Mouse (Mus musculus): ENCODE measurements around the gene Tmem266. TPM values are rescaled to one million over a fixed set of nuclear protein-coding genes. Genes with fewer than 3 reads are reported as not detected.

Tmem266 gene
- total and polyA plus RNA-seq, 2 experiments from 2014 or later, result 4.8 to 8.9 TPM

- WGBS, result 62% methylated on average over 3 of the region's 3 CpGs
- ATAC-seq, result no peak
Observed at GRCm38 (mm10) chr9:55368011-55368410, 41.3 kb downstream of the Tmem266 start.

GRCm38 (mm10) chr9:55371908-55372307 is 45.2 kb downstream of the Tmem266 start:
- 68% methylated on average over 7 of the region's 7 CpGs for WGBS
- H3K4me3 ChIP-seq (ENCODE audit: low read depth, low read length), result no peak overlapping the region
- no peak for TF ChIP-seq CTCF (IDR thresholded peaks at IDR 0.05; ENCODE audit: low read depth)

More at GRCm38 (mm10) chr9:55368011-55368410, 41.3 kb downstream of the Tmem266 start:
- no peak for TF ChIP-seq CTCF (IDR thresholded peaks at IDR 0.05; ENCODE audit: low read depth)
- no peak for DNase-seq
- H3K4me3 ChIP-seq (ENCODE audit: low read depth, low read length), result no peak overlapping the region
- no peaks in the 10 kb centered on the region for H3K36me3 ChIP-seq (ENCODE audit: insufficient read depth)
- no peaks in the 10 kb centered on the region for H3K27me3 ChIP-seq (ENCODE audit: insufficient read depth, low read length)
- H3K4me2 ChIP-seq (ENCODE audit: low read depth), result no peak overlapping the region
- H3K9me3 ChIP-seq (ENCODE audit: low read length), result no peaks in the 10 kb centered on the region
- no peaks in the 10 kb centered on the region for H3K4me1 ChIP-seq (ENCODE audit: insufficient read depth)
- H3K27ac ChIP-seq (ENCODE audit: low read depth, low read length), result no peak overlapping the region
- no peak overlapping the region for H3K9ac ChIP-seq

GRCm38 (mm10) chr9:55377603-55378250 is 51.0 kb downstream of the Tmem266 start:
- no peaks in the 10 kb centered on the region for H3K27me3 ChIP-seq (ENCODE audit: insufficient read depth, low read length)
- ATAC-seq, result no peak
- no peak overlapping the region for H3K27ac ChIP-seq (ENCODE audit: low read depth, low read length)
- H3K4me2 ChIP-seq (ENCODE audit: low read depth), result no peak overlapping the region
- 87% methylated on average over 10 of the region's 10 CpGs for WGBS
- TF ChIP-seq CTCF (IDR thresholded peaks at IDR 0.05; ENCODE audit: low read depth), result no peak
- no peak overlapping the region for H3K9ac ChIP-seq
- no peak overlapping the region for H3K4me3 ChIP-seq (ENCODE audit: low read depth, low read length)
- no peaks in the 10 kb centered on the region for H3K36me3 ChIP-seq (ENCODE audit: insufficient read depth)
- no peaks in the 10 kb centered on the region for H3K9me3 ChIP-seq (ENCODE audit: low read length)
- no peak for DNase-seq
- H3K4me1 ChIP-seq (ENCODE audit: insufficient read depth), result no peaks in the 10 kb centered on the region

More at GRCm38 (mm10) chr9:55371908-55372307, 45.2 kb downstream of the Tmem266 start:
- Histone ChIP-seq H3K4me2 (ENCODE audit: low read depth) (no peak overlapping the region), H3K4me1 (ENCODE audit: insufficient read depth) (no peaks in the 10 kb centered on the region), H3K36me3 (ENCODE audit: insufficient read depth) (no peaks in the 10 kb centered on the region), H3K27me3 (ENCODE audit: insufficient read depth, low read length) (no peaks in the 10 kb centered on the region), H3K9me3 (ENCODE audit: low read length) (no peaks in the 10 kb centered on the region), H3K27ac (ENCODE audit: low read depth, low read length) (no peak overlapping the region), H3K9ac (no peak overlapping the region)
- ATAC-seq (no peak), DNase-seq (no peak)

GRCm38 (mm10) chr9:55381456-55381855 is 54.7 kb downstream of the Tmem266 start:
- ATAC-seq (no peak), DNase-seq (no peak)
- Histone ChIP-seq H3K27me3 (ENCODE audit: insufficient read depth, low read length) (no peaks in the 10 kb centered on the region), H3K9ac (no peak overlapping the region), H3K36me3 (ENCODE audit: insufficient read depth) (no peaks in the 10 kb centered on the region), H3K9me3 (ENCODE audit: low read length) (no peaks in the 10 kb centered on the region), H3K4me2 (ENCODE audit: low read depth) (no peak overlapping the region), H3K4me1 (ENCODE audit: insufficient read depth) (no peaks in the 10 kb centered on the region), H3K27ac (ENCODE audit: low read depth, low read length) (no peak overlapping the region), H3K4me3 (ENCODE audit: low read depth, low read length) (no peak overlapping the region)
- 91% methylated on average over 4 of the region's 4 CpGs for WGBS
- no peak for TF ChIP-seq CTCF (IDR thresholded peaks at IDR 0.05; ENCODE audit: low read depth)

- peak; percentile 70 for TF ChIP-seq CTCF (IDR thresholded peaks at IDR 0.05; ENCODE audit: low read depth)
Observed at GRCm38 (mm10) chr9:55382441-55382840, 55.7 kb downstream of the Tmem266 start.

GRCm38 (mm10) chr9:55386117-55386516 is 59.4 kb downstream of the Tmem266 start:
- no peak overlapping the region for H3K9ac ChIP-seq
- DNase-seq, result no peak
- no peak overlapping the region for H3K4me3 ChIP-seq (ENCODE audit: low read depth, low read length)
- H3K9me3 ChIP-seq (ENCODE audit: low read length), result no peaks in the 10 kb centered on the region
- no peaks in the 10 kb centered on the region for H3K4me1 ChIP-seq (ENCODE audit: insufficient read depth)
- no peaks in the 10 kb centered on the region for H3K36me3 ChIP-seq (ENCODE audit: insufficient read depth)
- TF ChIP-seq CTCF (IDR thresholded peaks at IDR 0.05; ENCODE audit: low read depth), result no peak
- WGBS, result 89% methylated on average over 4 of the region's 4 CpGs
- ATAC-seq, result no peak
- H3K27ac ChIP-seq (ENCODE audit: low read depth, low read length), result no peak overlapping the region
- no peaks in the 10 kb centered on the region for H3K27me3 ChIP-seq (ENCODE audit: insufficient read depth, low read length)
- no peak overlapping the region for H3K4me2 ChIP-seq (ENCODE audit: low read depth)

More at GRCm38 (mm10) chr9:55382441-55382840, 55.7 kb downstream of the Tmem266 start:
- DNase-seq, result peak; percentile 11
- no peaks in the 10 kb centered on the region for H3K9me3 ChIP-seq (ENCODE audit: low read length)
- 32% methylated on average over 5 of the region's 5 CpGs for WGBS
- ATAC-seq, result no peak
- no peak overlapping the region for H3K4me3 ChIP-seq (ENCODE audit: low read depth, low read length)
- no peak overlapping the region for H3K9ac ChIP-seq
- no peaks in the 10 kb centered on the region for H3K27me3 ChIP-seq (ENCODE audit: insufficient read depth, low read length)
- no peaks in the 10 kb centered on the region for H3K4me1 ChIP-seq (ENCODE audit: insufficient read depth)
- H3K27ac ChIP-seq (ENCODE audit: low read depth, low read length), result no peak overlapping the region
- no peak overlapping the region for H3K4me2 ChIP-seq (ENCODE audit: low read depth)
- no peaks in the 10 kb centered on the region for H3K36me3 ChIP-seq (ENCODE audit: insufficient read depth)

GRCm38 (mm10) chr9:55387862-55388505 is 61.3 kb downstream of the Tmem266 start:
- no peaks in the 10 kb centered on the region for H3K27me3 ChIP-seq (ENCODE audit: insufficient read depth, low read length)
- 86% methylated on average over 14 of the region's 14 CpGs for WGBS
- H3K36me3 ChIP-seq (ENCODE audit: insufficient read depth), result no peaks in the 10 kb centered on the region
- H3K9me3 ChIP-seq (ENCODE audit: low read length), result no peaks in the 10 kb centered on the region
- no peak overlapping the region for H3K4me2 ChIP-seq (ENCODE audit: low read depth)
- no peak for DNase-seq
- H3K27ac ChIP-seq (ENCODE audit: low read depth, low read length), result no peak overlapping the region
- ATAC-seq, result no peak
- no peak overlapping the region for H3K9ac ChIP-seq
- no peaks in the 10 kb centered on the region for H3K4me1 ChIP-seq (ENCODE audit: insufficient read depth)
- no peak overlapping the region for H3K4me3 ChIP-seq (ENCODE audit: low read depth, low read length)
- TF ChIP-seq CTCF (IDR thresholded peaks at IDR 0.05; ENCODE audit: low read depth), result no peak
